Mouse (Mus musculus) E14TG2a.4 (cell line): Measurements from ENCODE around the gene Olfr809.

ENCODE experiments used
- H3K27me3 ChIP-seq: 2 replicates; pipeline ENCODE4 v1.6.1; 2014; ENCODE audit warnings: low read length, control low read depth; ENCODE audit not compliant: insufficient read depth
- H3K36me3 ChIP-seq: 2 replicates; pipeline ENCODE4 v1.6.1; 2014; ENCODE audit warnings: low read length, control low read depth; ENCODE audit not compliant: insufficient read depth
- H3K4me1 ChIP-seq: replicated peaks from 2 replicates; pipeline ENCODE4 v1.6.1; 2014; ENCODE audit warnings: low read depth, low read length, control low read depth
- H3K4me3 ChIP-seq: replicated peaks from 2 replicates; pipeline ENCODE4 v1.5.1; 2014; ENCODE audit warnings: mild to moderate bottlenecking, low read length
- H3K9me3 ChIP-seq: 2 replicates; pipeline ENCODE4 v1.6.1; 2014; ENCODE audit warnings: low read length, control low read depth
- CTCF ChIP-seq: conservative IDR thresholded peaks from 2 replicates; pipeline ENCODE4 v1.5.1; 2014; ENCODE audit warnings: low read length
- NANOG ChIP-seq: IDR thresholded peaks from 2 replicates; pipeline ENCODE4 v1.6.1; 2014; ENCODE audit warnings: borderline replicate concordance, low read length, mixed read lengths
- POU5F1 ChIP-seq: IDR thresholded peaks from 2 replicates; pipeline ENCODE4 v1.6.1; 2014; ENCODE audit warnings: low read length, borderline replicate concordance

Gene Olfr809

GRCm38 (mm10) chr10:129774338-129774737 lies at the start of gene Olfr809:
Olfr809 (plus strand) TSS chr10:129774638.
- no peaks in the 10 kb centered on the region for H3K9me3 ChIP-seq
- H3K36me3 ChIP-seq: no peaks in the 10 kb centered on the region
- H3K27me3 ChIP-seq: no peaks in the 10 kb centered on the region
- H3K4me3 ChIP-seq: no peak within 1 kb of the TSS
- H3K4me1 ChIP-seq: no peaks in the 10 kb centered on the region
- TF ChIP-seq POU5F1: no peak
- TF ChIP-seq NANOG: no peak
- no peak for TF ChIP-seq CTCF

GRCm38 (mm10) chr10:129729275-129729674 lies 45.2 kb upstream of the Olfr809 start, which contains the start of gene Olfr805:
Olfr805 (minus strand) TSS chr10:129729375.
- H3K4me1 ChIP-seq: no peaks in the 10 kb centered on the region
- H3K9me3 ChIP-seq: peaks cover 3% of the 10 kb centered on the region
- H3K36me3 ChIP-seq: no peaks in the 10 kb centered on the region
- TF ChIP-seq POU5F1: no peak
- no peak for TF ChIP-seq CTCF
- no peak for TF ChIP-seq NANOG
- H3K4me3 ChIP-seq: no peak within 1 kb of the TSS
- no peaks in the 10 kb centered on the region for H3K27me3 ChIP-seq

- Histone ChIP-seq H3K36me3 (no peaks in the 10 kb centered on the region), H3K4me1 (no peaks in the 10 kb centered on the region), H3K9me3 (no peaks in the 10 kb centered on the region), H3K27me3 (no peaks in the 10 kb centered on the region), H3K4me3 (no peak within 1 kb of the TSS)
- no peak for TF ChIP-seq POU5F1
- no peak for TF ChIP-seq NANOG
Measured at GRCm38 (mm10) chr10:129741821-129742220, 32.6 kb upstream of the Olfr809 start, which contains the start of gene Olfr806. Olfr806 (minus strand) TSS chr10:129741921.

DNA sequence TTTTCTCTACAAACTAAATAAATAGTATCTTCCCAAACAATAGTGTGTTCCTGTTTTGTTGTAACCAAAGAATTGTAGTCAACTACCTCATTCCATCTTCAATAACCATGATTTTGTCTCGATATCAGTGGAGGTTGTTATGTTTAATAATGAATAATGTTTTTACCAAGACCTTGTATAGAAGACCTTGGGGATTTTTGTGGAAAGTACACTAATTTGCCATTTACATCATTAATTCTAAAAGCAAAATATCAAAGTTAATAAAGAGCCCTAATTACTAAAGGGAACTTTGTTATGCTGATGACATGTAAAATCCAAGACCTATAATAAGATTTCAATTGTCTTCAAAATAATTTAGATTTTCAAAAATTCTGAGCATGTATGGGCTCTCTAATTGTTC lies 16.7 kb upstream of the Olfr809 start, which contains the start of gene Olfr807:
TSS of gene Olfr807 (minus strand) at position 101 of the 400 bp plus-strand sequence.
- Histone ChIP-seq H3K36me3 (no peaks in the 10 kb centered on the region), H3K4me3 (no peak within 1 kb of the TSS), H3K4me1 (0 out of 2 replicates have a peak, but pooled peaks cover 2% of the 10 kb centered on the region), H3K9me3 (no peaks in the 10 kb centered on the region), H3K27me3 (no peaks in the 10 kb centered on the region)
- no peak for TF ChIP-seq CTCF
- no peak for TF ChIP-seq NANOG
- no peak for TF ChIP-seq POU5F1

GRCm38 (mm10) chr10:129765182-129765581 lies 9.3 kb upstream of the Olfr809 start, which contains the start of gene Olfr808:
Olfr808 (plus strand) TSS chr10:129765482.
- TF ChIP-seq CTCF: no peak
- no peak for TF ChIP-seq POU5F1
- no peak for TF ChIP-seq NANOG
- Histone ChIP-seq H3K9me3 (no peaks in the 10 kb centered on the region), H3K27me3 (no peaks in the 10 kb centered on the region), H3K4me3 (no peak within 1 kb of the TSS), H3K36me3 (no peaks in the 10 kb centered on the region), H3K4me1 (no peaks in the 10 kb centered on the region)

DNA sequence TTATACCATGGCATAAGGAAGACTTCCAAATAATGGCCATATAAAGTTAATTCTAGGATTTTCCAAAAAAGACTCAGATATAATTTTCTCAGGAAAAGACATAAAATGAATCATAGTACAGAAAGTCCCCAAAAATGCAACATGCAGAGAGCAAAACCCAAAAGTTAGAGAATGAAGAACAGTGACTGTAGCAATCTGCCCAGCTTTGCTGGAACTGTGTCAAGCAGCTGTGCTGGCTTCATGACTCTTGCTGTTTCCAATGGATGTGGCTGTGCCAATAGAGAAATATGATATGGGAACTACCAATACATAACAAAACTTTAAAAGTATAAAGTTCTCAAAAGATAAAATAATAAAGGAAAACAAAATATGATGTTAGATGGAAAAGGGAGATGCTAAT lies 3.7 kb downstream of the Olfr809 start:
- H3K4me3 ChIP-seq: no peak overlapping the region

GRCm38 (mm10) chr10:129794817-129795216 lies 20.4 kb downstream of the Olfr809 start, which contains the start of gene Olfr810:
Olfr810 (minus strand) TSS chr10:129794917.
- no peaks in the 10 kb centered on the region for H3K4me1 ChIP-seq
- TF ChIP-seq POU5F1 (no peak), NANOG (no peak), CTCF (no peak)
- H3K4me3 ChIP-seq: no peak within 1 kb of the TSS
- H3K36me3 ChIP-seq: no peaks in the 10 kb centered on the region
- no peaks in the 10 kb centered on the region for H3K27me3 ChIP-seq
- no peaks in the 10 kb centered on the region for H3K9me3 ChIP-seq

More for the DNA sequence above, 3.7 kb downstream of the Olfr809 start:
- TF ChIP-seq POU5F1 (no peak), NANOG (no peak), CTCF (no peak)
- H3K4me1 ChIP-seq: no peaks in the 10 kb centered on the region
- H3K9me3 ChIP-seq: no peaks in the 10 kb centered on the region
- no peaks in the 10 kb centered on the region for H3K27me3 ChIP-seq
- H3K36me3 ChIP-seq: no peaks in the 10 kb centered on the region

DNA sequence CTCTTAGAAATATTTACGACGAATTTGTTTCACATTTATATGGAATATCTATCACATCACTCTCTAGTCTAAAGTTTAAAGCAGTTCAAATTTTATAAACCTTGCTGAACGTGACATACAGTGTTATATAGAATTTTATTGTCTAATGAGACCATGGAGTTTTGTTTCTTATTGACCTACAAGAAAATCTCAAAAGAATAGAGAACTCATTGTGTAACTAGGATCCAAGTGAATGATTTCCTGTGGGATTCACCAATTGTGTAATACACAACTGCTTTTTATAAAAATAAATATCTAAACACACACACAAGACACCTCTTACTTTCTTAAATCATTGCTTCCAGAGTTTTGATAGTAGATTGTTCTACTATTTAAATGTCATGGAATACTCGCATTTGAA lies 29.9 kb downstream of the Olfr809 start, which contains the start of gene Olfr811:
TSS of gene Olfr811 (minus strand) at position 101 of the 400 bp plus-strand sequence.
- TF ChIP-seq CTCF (no peak), POU5F1 (no peak), NANOG (no peak)
- Histone ChIP-seq H3K27me3 (no peaks in the 10 kb centered on the region), H3K4me3 (no peak within 1 kb of the TSS), H3K4me1 (no peaks in the 10 kb centered on the region), H3K9me3 (no peaks in the 10 kb centered on the region), H3K36me3 (no peaks in the 10 kb centered on the region)
